Mouse (Mus musculus) cerebellum, adult 8-10 months (tissue): ENCODE measurements around the gene Dazap1.
A peak's percentile ranks its signal among the peaks of the same experiment; 100 is the strongest.

Experiments used
- DNase-seq: peaks from one replicate; pipeline ENCODE4 v3.0.0; 2022

Dazap1 gene

GRCm38 (mm10) chr10:80325045-80325444 is 63.8 kb downstream of the Dazap1 start:
- DNase-seq, result peak; percentile 43

GRCm38 (mm10) chr10:80329273-80330081 is 68.2 kb downstream of the Dazap1 start, which contains the start of the genes Pcsk4 and Reep6:
TSS of gene Pcsk4 (minus strand) at chr10:80329498.
TSS of gene Reep6 (plus strand) at chr10:80329953.
- DNase-seq, result peak; percentile 94

GRCm38 (mm10) chr10:80330084-80330483 is 68.8 kb downstream of the Dazap1 start:
- no peak for DNase-seq

- DNase-seq, result no peak
Observed at GRCm38 (mm10) chr10:80330888-80331287, 69.6 kb downstream of the Dazap1 start.

- DNase-seq, result peak; percentile 61
Observed at GRCm38 (mm10) chr10:80331636-80332524, 70.6 kb downstream of the Dazap1 start.

GRCm38 (mm10) chr10:80332525-80332989 is 71.3 kb downstream of the Dazap1 start:
- no peak for DNase-seq

GRCm38 (mm10) chr10:80336263-80336662 is 75.0 kb downstream of the Dazap1 start:
- no peak for DNase-seq
